Mouse (Mus musculus): ENCODE measurements at regions not wholly inside any gene's neighbourhood (a gene's known extent, or its start where the extent isn't known, plus 50 kb on each side); places are given as distances from the start of the nearest gene placed in this dataset.

- H3K4me2 ChIP-seq (replicated peaks; ENCODE audit: low read depth, low read length, severe bottlenecking) = no peak overlapping the region
- no peak overlapping the region for H3K27ac ChIP-seq (replicated peaks; ENCODE audit: low read depth, low read length)
- H3K4me1 ChIP-seq (ENCODE audit: control insufficient read depth, insufficient read depth, low read length) = no peaks in the 10 kb centered on the region
- TF ChIP-seq POLR2A (IDR thresholded peaks at IDR 0.05; ENCODE audit: borderline replicate concordance, extremely low read depth, insufficient read depth, insufficient read length) = no peak
- no peaks in the 10 kb centered on the region for H3K9me3 ChIP-seq (ENCODE audit: control insufficient read depth, low read length)
- no peak overlapping the region for H3K9ac ChIP-seq (ENCODE audit: low read depth, low read length, severe bottlenecking)
- DNase-seq (ENCODE audit: low spot score) (no peak), ATAC-seq (ENCODE audit: low FRiP score, low read depth) (no peak)
- no peaks in the 10 kb centered on the region for H3K36me3 ChIP-seq (ENCODE audit: control insufficient read depth, insufficient read depth, low read length)
- no peaks in the 10 kb centered on the region for H3K27me3 ChIP-seq (ENCODE audit: control insufficient read depth, insufficient read depth, low read length)
- 60% methylated on average over 8 of the region's 8 CpGs for WGBS
- no peak overlapping the region for H3K4me3 ChIP-seq (replicated peaks; ENCODE audit: low read length)
Measured at GRCm38 (mm10) chr9:74384206-74384896, 274.2 kb downstream of the Wdr72 start.

GRCm38 (mm10) chr9:74425594-74425993, 315.4 kb downstream of the Wdr72 start:
- Histone ChIP-seq H3K36me3 (ENCODE audit: control insufficient read depth, insufficient read depth, low read length) (no peaks in the 10 kb centered on the region), H3K27ac (replicated peaks; ENCODE audit: low read depth, low read length) (no peak overlapping the region), H3K4me1 (ENCODE audit: control insufficient read depth, insufficient read depth, low read length) (no peaks in the 10 kb centered on the region), H3K9ac (ENCODE audit: low read depth, low read length, severe bottlenecking) (no peak overlapping the region), H3K9me3 (ENCODE audit: control insufficient read depth, low read length) (no peaks in the 10 kb centered on the region), H3K4me2 (replicated peaks; ENCODE audit: low read depth, low read length, severe bottlenecking) (no peak overlapping the region), H3K27me3 (ENCODE audit: control insufficient read depth, insufficient read depth, low read length) (no peaks in the 10 kb centered on the region), H3K4me3 (replicated peaks; ENCODE audit: low read length) (no peak overlapping the region)
- ATAC-seq (ENCODE audit: low FRiP score, low read depth) (no peak), DNase-seq (ENCODE audit: low spot score) (no peak)
- TF ChIP-seq POLR2A (IDR thresholded peaks at IDR 0.05; ENCODE audit: borderline replicate concordance, extremely low read depth, insufficient read depth, insufficient read length) = no peak
- 74% methylated on average over 2 of the region's 2 CpGs for WGBS

GRCm38 (mm10) chr9:74449981-74450380, 339.8 kb downstream of the Wdr72 start:
- H3K36me3 ChIP-seq (ENCODE audit: control insufficient read depth, insufficient read depth, low read length) = no peaks in the 10 kb centered on the region
- H3K4me3 ChIP-seq (replicated peaks; ENCODE audit: low read length) = no peak overlapping the region
- 53% methylated on average over 5 of the region's 5 CpGs for WGBS
- no peak overlapping the region for H3K4me2 ChIP-seq (replicated peaks; ENCODE audit: low read depth, low read length, severe bottlenecking)
- ATAC-seq (ENCODE audit: low FRiP score, low read depth) (no peak), DNase-seq (ENCODE audit: low spot score) (peak; percentile 15)
- no peaks in the 10 kb centered on the region for H3K27me3 ChIP-seq (ENCODE audit: control insufficient read depth, insufficient read depth, low read length)
- no peaks in the 10 kb centered on the region for H3K9me3 ChIP-seq (ENCODE audit: control insufficient read depth, low read length)
- H3K9ac ChIP-seq (ENCODE audit: low read depth, low read length, severe bottlenecking) = no peak overlapping the region
- TF ChIP-seq POLR2A (IDR thresholded peaks at IDR 0.05; ENCODE audit: borderline replicate concordance, extremely low read depth, insufficient read depth, insufficient read length) = no peak
- H3K27ac ChIP-seq (replicated peaks; ENCODE audit: low read depth, low read length) = no peak overlapping the region
- H3K4me1 ChIP-seq (ENCODE audit: control insufficient read depth, insufficient read depth, low read length) = no peaks in the 10 kb centered on the region

- Histone ChIP-seq H3K4me3 (replicated peaks; ENCODE audit: low read length) (no peak overlapping the region), H3K27ac (replicated peaks; ENCODE audit: low read depth, low read length) (no peak overlapping the region), H3K4me1 (ENCODE audit: control insufficient read depth, insufficient read depth, low read length) (no peaks in the 10 kb centered on the region), H3K9me3 (ENCODE audit: control insufficient read depth, low read length) (no peaks in the 10 kb centered on the region), H3K4me2 (replicated peaks; ENCODE audit: low read depth, low read length, severe bottlenecking) (no peak overlapping the region), H3K9ac (ENCODE audit: low read depth, low read length, severe bottlenecking) (no peak overlapping the region), H3K36me3 (ENCODE audit: control insufficient read depth, insufficient read depth, low read length) (no peaks in the 10 kb centered on the region), H3K27me3 (ENCODE audit: control insufficient read depth, insufficient read depth, low read length) (no peaks in the 10 kb centered on the region)
- TF ChIP-seq POLR2A (IDR thresholded peaks at IDR 0.05; ENCODE audit: borderline replicate concordance, extremely low read depth, insufficient read depth, insufficient read length) = no peak
- WGBS = 61% methylated on average over 2 of the region's 2 CpGs
- ATAC-seq (ENCODE audit: low FRiP score, low read depth) = no peak
- no peak for DNase-seq (ENCODE audit: low spot score)
Measured at GRCm38 (mm10) chr9:74461084-74461483, 350.9 kb downstream of the Wdr72 start.

- H3K4me2 ChIP-seq (replicated peaks; ENCODE audit: low read depth, low read length, severe bottlenecking) = no peak overlapping the region
- WGBS = 42% methylated on average over 2 of the region's 2 CpGs
- ATAC-seq (ENCODE audit: low FRiP score, low read depth) = no peak
- no peak overlapping the region for H3K4me3 ChIP-seq (replicated peaks; ENCODE audit: low read length)
- no peaks in the 10 kb centered on the region for H3K36me3 ChIP-seq (ENCODE audit: control insufficient read depth, insufficient read depth, low read length)
- no peaks in the 10 kb centered on the region for H3K27me3 ChIP-seq (ENCODE audit: control insufficient read depth, insufficient read depth, low read length)
- H3K27ac ChIP-seq (replicated peaks; ENCODE audit: low read depth, low read length) = no peak overlapping the region
- H3K4me1 ChIP-seq (ENCODE audit: control insufficient read depth, insufficient read depth, low read length) = no peaks in the 10 kb centered on the region
- DNase-seq (ENCODE audit: low spot score) = no peak
- H3K9ac ChIP-seq (ENCODE audit: low read depth, low read length, severe bottlenecking) = no peak overlapping the region
- no peak for TF ChIP-seq POLR2A (IDR thresholded peaks at IDR 0.05; ENCODE audit: borderline replicate concordance, extremely low read depth, insufficient read depth, insufficient read length)
- H3K9me3 ChIP-seq (ENCODE audit: control insufficient read depth, low read length) = no peaks in the 10 kb centered on the region
Measured at GRCm38 (mm10) chr9:74476830-74477229, 366.7 kb downstream of the Wdr72 start.

All from limb, embryonic 14.5 days (tissue).